Mouse (Mus musculus) intestine, embryonic 16.5 days (tissue): ENCODE measurements around the gene Gpr27. TPM values are rescaled to one million over a fixed set of nuclear protein-coding genes. Genes with fewer than 3 reads are reported as not detected.
A peak's percentile ranks its signal among the peaks of the same experiment; 100 is the strongest.

Experiments
- ATAC-seq: fragments of 200-750 bp; cut with Nextera tagmentation; 2 replicates; pipeline ENCODE4 v1.8.0; 2017; ENCODE audit warnings: moderate TSS enrichment, moderate library complexity
- H3K27ac ChIP-seq: fragments of 300-500 bp; sonication (generic); 2 replicates; pipeline ENCODE4 v1.5.1; 2014; ENCODE audit warnings: mild to moderate bottlenecking, low read length
- H3K27me3 ChIP-seq: fragments of 300-500 bp; sonication (generic); replicated peaks from 2 replicates; pipeline ENCODE4 v1.6.1; 2014; ENCODE audit warnings: low read length, control low read depth, mixed read lengths; ENCODE audit not compliant: control insufficient read depth, insufficient read depth
- H3K36me3 ChIP-seq: fragments of 300-500 bp; sonication (generic); 2 replicates; pipeline ENCODE4 v1.6.1; 2014; ENCODE audit warnings: low read length, control low read depth; ENCODE audit not compliant: control insufficient read depth, insufficient read depth
- H3K4me1 ChIP-seq: fragments of 300-500 bp; sonication (generic); 2 replicates; pipeline ENCODE4 v1.6.1; 2014; ENCODE audit warnings: low read length, control low read depth, mixed read lengths; ENCODE audit not compliant: control insufficient read depth, insufficient read depth
- H3K4me2 ChIP-seq: fragments of 300-500 bp; sonication (generic); 2 replicates; pipeline ENCODE4 v1.6.1; 2014; ENCODE audit warnings: low read depth, low read length, control low read depth
- H3K4me3 ChIP-seq: fragments of 300-500 bp; sonication (generic); 2 replicates; pipeline ENCODE4 v1.5.1; 2014; ENCODE audit warnings: mild to moderate bottlenecking, low read length
- H3K9ac ChIP-seq: fragments of 300-500 bp; sonication (generic); 2 replicates; pipeline ENCODE4 v1.6.1; 2014; ENCODE audit warnings: low read depth, low read length
- H3K9me3 ChIP-seq: fragments of 300-500 bp; sonication (generic); 2 replicates; pipeline ENCODE4 v1.6.1; 2016; ENCODE audit warnings: low read length, control low read depth; ENCODE audit not compliant: control insufficient read depth
- WGBS: fragments of 180-500 bp; shearing (Covaris S2); extraction: QIAGEN DNeasy Blood & Tissue Kit; methylation state at CpG from one replicate; pipeline ENCODE4 v1.1.7; 2014; 5-methylcytosine and 5-hydroxymethylcytosine counted together
- polyA plus RNA-seq: library from polyadenylated mRNA; unstranded; fragments of >200 nt; fragmentation: Nextera tagmentation; extraction: Ambion mirVana; gene quantifications from 2 replicates; pipeline ENCODE4 v1.2.1, GENCODE M21; 2015

The Gpr27 gene
- polyA plus RNA-seq, 1 experiment from 2014 or later: 1.2 TPM

- Histone ChIP-seq H3K27ac (no peak overlapping the region), H3K9me3 (no peaks in the 10 kb centered on the region), H3K9ac (no peak overlapping the region), H3K4me3 (no peak overlapping the region), H3K4me1 (peaks cover 7% of the 10 kb centered on the region), H3K36me3 (no peaks in the 10 kb centered on the region), H3K27me3 (no peaks in the 10 kb centered on the region), H3K4me2 (no peak overlapping the region)
- ATAC-seq: peak; percentile 22; the same call in 1 of the 2 replicates
- 72% methylated on average over 7 of the region's 7 CpGs for WGBS
Measured at GRCm38 (mm10) chr6:99670481-99671119, 21.9 kb upstream of the Gpr27 start.

GRCm38 (mm10) chr6:99671768-99672167 is 20.7 kb upstream of the Gpr27 start:
- peaks cover 6% of the 10 kb centered on the region for H3K4me1 ChIP-seq
- no peaks in the 10 kb centered on the region for H3K9me3 ChIP-seq
- no peaks in the 10 kb centered on the region for H3K36me3 ChIP-seq
- no peak overlapping the region for H3K4me3 ChIP-seq
- ATAC-seq: no peak
- WGBS: 59% methylated on average over 3 of the region's 3 CpGs
- no peak overlapping the region for H3K9ac ChIP-seq
- H3K27me3 ChIP-seq: no peaks in the 10 kb centered on the region
- no peak overlapping the region for H3K4me2 ChIP-seq
- H3K27ac ChIP-seq: no peak overlapping the region

- no peak overlapping the region for H3K27ac ChIP-seq
- no peak overlapping the region for H3K4me3 ChIP-seq
- peaks cover 3% of the 10 kb centered on the region; the same call in 1 of the 2 replicates for H3K4me1 ChIP-seq
- 82% methylated on average over 4 of the region's 4 CpGs for WGBS
- no peaks in the 10 kb centered on the region for H3K36me3 ChIP-seq
- H3K27me3 ChIP-seq: no peaks in the 10 kb centered on the region
- H3K4me2 ChIP-seq: no peak overlapping the region
- no peak overlapping the region for H3K9ac ChIP-seq
- no peak for ATAC-seq
- H3K9me3 ChIP-seq: no peaks in the 10 kb centered on the region
Measured at GRCm38 (mm10) chr6:99674482-99674881, 18.0 kb upstream of the Gpr27 start.

- H3K9ac ChIP-seq: no peak overlapping the region
- no peak overlapping the region for H3K4me3 ChIP-seq
- no peaks in the 10 kb centered on the region for H3K9me3 ChIP-seq
- 53% methylated on average over 8 of the region's 8 CpGs for WGBS
- H3K27ac ChIP-seq: no peak overlapping the region
- H3K4me1 ChIP-seq: no peaks in the 10 kb centered on the region
- no peaks in the 10 kb centered on the region for H3K27me3 ChIP-seq
- ATAC-seq: peak; percentile 95
- H3K36me3 ChIP-seq: no peaks in the 10 kb centered on the region
- H3K4me2 ChIP-seq: no peak overlapping the region
Measured at GRCm38 (mm10) chr6:99677325-99677724, 15.2 kb upstream of the Gpr27 start.

GRCm38 (mm10) chr6:99678108-99678507 is 14.4 kb upstream of the Gpr27 start:
- no peak overlapping the region for H3K27ac ChIP-seq
- no peaks in the 10 kb centered on the region for H3K27me3 ChIP-seq
- H3K4me1 ChIP-seq: no peaks in the 10 kb centered on the region
- H3K9me3 ChIP-seq: no peaks in the 10 kb centered on the region
- H3K4me2 ChIP-seq: no peak overlapping the region
- no peak for ATAC-seq
- H3K4me3 ChIP-seq: no peak overlapping the region
- whole genome bisulfite sequencing: 75% methylated on average over 11 of the region's 11 CpGs
- H3K9ac ChIP-seq: no peak overlapping the region
- H3K36me3 ChIP-seq: no peaks in the 10 kb centered on the region

GRCm38 (mm10) chr6:99683974-99684373 is 8.5 kb upstream of the Gpr27 start:
- H3K36me3 ChIP-seq: no peaks in the 10 kb centered on the region
- no peaks in the 10 kb centered on the region; the same call in 1 of the 2 replicates for H3K27me3 ChIP-seq
- no peak overlapping the region for H3K4me2 ChIP-seq
- no peaks in the 10 kb centered on the region for H3K4me1 ChIP-seq
- ATAC-seq: no peak
- no peak overlapping the region for H3K4me3 ChIP-seq
- WGBS: 92% methylated on average over 5 of the region's 5 CpGs
- no peak overlapping the region for H3K27ac ChIP-seq
- no peaks in the 10 kb centered on the region for H3K9me3 ChIP-seq
- no peak overlapping the region for H3K9ac ChIP-seq

GRCm38 (mm10) chr6:99684899-99685298 is 7.6 kb upstream of the Gpr27 start:
- H3K4me3 ChIP-seq: no peak overlapping the region
- WGBS: 57% methylated on average over 5 of the region's 5 CpGs
- no peak overlapping the region for H3K27ac ChIP-seq
- H3K4me2 ChIP-seq: no peak overlapping the region
- no peaks in the 10 kb centered on the region for H3K36me3 ChIP-seq
- no peak for ATAC-seq
- H3K9ac ChIP-seq: no peak overlapping the region
- no peaks in the 10 kb centered on the region for H3K4me1 ChIP-seq
- peaks cover 3% of the 10 kb centered on the region; the same call in 1 of the 2 replicates for H3K27me3 ChIP-seq
- H3K9me3 ChIP-seq: no peaks in the 10 kb centered on the region

GRCm38 (mm10) chr6:99688513-99688912 is 4.0 kb upstream of the Gpr27 start:
- no peaks in the 10 kb centered on the region for H3K36me3 ChIP-seq
- peaks cover 4% of the 10 kb centered on the region for H3K4me1 ChIP-seq
- no peak overlapping the region for H3K4me3 ChIP-seq
- no peak for ATAC-seq
- WGBS: 79% methylated on average over 6 of the region's 6 CpGs
- H3K4me2 ChIP-seq: no peak overlapping the region
- H3K27me3 ChIP-seq: peaks cover 33% of the 10 kb centered on the region
- H3K9me3 ChIP-seq: no peaks in the 10 kb centered on the region
- no peak overlapping the region for H3K27ac ChIP-seq
- no peak overlapping the region for H3K9ac ChIP-seq

- Histone ChIP-seq H3K4me3 (peak overlapping the region; percentile 76), H3K4me2 (peak overlapping the region; percentile 92), H3K27me3 (peaks cover 43% of the 10 kb centered on the region), H3K4me1 (peaks cover 5% of the 10 kb centered on the region), H3K9ac (peak overlapping the region; percentile 79), H3K36me3 (no peaks in the 10 kb centered on the region), H3K27ac (no peak overlapping the region), H3K9me3 (no peaks in the 10 kb centered on the region)
- WGBS: 7% methylated on average over 25 of the region's 25 CpGs
- ATAC-seq: 0 out of 2 replicates have a peak, but pooled peaks have one; percentile 22
Measured at GRCm38 (mm10) chr6:99691666-99692205, 743 bp upstream of the Gpr27 start.
